Mouse (Mus musculus): ENCODE data around the gene Syn1. TPM values are rescaled to one million over a fixed set of nuclear protein-coding genes. Genes with fewer than 3 reads are reported as not detected.

Syn1 gene
- 0.11 and 0.16 TPM in 2 replicates for polyA plus RNA-seq (2015; fragmentation: Nextera tagmentation; extraction: Ambion mirVana)

DNA sequence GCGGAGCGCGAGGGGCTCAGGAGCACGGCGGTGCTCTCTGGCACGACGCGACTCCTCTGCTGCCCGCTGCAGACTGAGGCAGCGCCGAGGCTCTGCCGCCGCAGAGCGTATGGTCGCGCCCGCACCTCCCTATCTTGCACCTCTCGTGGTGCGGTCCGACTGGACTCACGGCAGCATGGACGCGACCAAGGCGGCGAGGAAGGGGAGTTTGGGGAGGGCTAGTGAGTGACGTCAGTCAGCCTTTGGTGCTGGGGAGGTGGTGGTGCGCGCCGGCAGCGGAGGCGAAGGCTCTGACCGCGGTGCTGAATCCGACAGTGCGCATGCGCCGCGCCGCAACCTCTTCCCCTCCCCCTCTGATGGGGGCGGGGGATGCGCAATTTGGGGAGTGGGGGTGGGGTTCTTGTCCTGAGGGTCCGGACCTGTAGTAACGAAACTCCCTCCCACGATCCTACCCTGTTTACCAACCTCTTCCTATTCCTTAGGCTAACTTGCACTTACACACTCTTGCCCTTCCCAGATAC lies at the start of gene Syn1:
Syn1 (minus strand) TSS at position 161 of the 521 bp plus-strand sequence.
- Histone ChIP-seq H3K4me2 (ENCODE audit: low read length) (peak within 1 kb of the TSS; percentile 56), H3K27me3 (ENCODE audit: insufficient read depth, low read length) (no peaks in the 10 kb centered on the region), H3K36me3 (ENCODE audit: insufficient read depth, low read length) (no peaks in the 10 kb centered on the region), H3K4me1 (replicated peaks; ENCODE audit: insufficient read depth, low read length) (no peaks in the 10 kb centered on the region), H3K4me3 (replicated peaks; ENCODE audit: low read depth, low read length) (peak within 1 kb of the TSS; percentile 31), H3K27ac (no peak within 1 kb of the TSS), H3K9me3 (replicated peaks; ENCODE audit: low read length) (no peaks in the 10 kb centered on the region), H3K9ac (ENCODE audit: low read depth, low read length) (no peak within 1 kb of the TSS)
- ATAC-seq (replicated peaks; ENCODE audit: low FRiP score, low read depth) (peak; percentile 95), DNase-seq (ENCODE audit: low spot score) (peak; percentile 87)
- peak; percentile 0; the same call in 1 of the 2 replicates for TF ChIP-seq CTCF (IDR thresholded peaks at IDR 0.05; ENCODE audit: low read depth)
- WGBS, result 18% methylated on average over 35 of the region's 44 CpGs

DNA sequence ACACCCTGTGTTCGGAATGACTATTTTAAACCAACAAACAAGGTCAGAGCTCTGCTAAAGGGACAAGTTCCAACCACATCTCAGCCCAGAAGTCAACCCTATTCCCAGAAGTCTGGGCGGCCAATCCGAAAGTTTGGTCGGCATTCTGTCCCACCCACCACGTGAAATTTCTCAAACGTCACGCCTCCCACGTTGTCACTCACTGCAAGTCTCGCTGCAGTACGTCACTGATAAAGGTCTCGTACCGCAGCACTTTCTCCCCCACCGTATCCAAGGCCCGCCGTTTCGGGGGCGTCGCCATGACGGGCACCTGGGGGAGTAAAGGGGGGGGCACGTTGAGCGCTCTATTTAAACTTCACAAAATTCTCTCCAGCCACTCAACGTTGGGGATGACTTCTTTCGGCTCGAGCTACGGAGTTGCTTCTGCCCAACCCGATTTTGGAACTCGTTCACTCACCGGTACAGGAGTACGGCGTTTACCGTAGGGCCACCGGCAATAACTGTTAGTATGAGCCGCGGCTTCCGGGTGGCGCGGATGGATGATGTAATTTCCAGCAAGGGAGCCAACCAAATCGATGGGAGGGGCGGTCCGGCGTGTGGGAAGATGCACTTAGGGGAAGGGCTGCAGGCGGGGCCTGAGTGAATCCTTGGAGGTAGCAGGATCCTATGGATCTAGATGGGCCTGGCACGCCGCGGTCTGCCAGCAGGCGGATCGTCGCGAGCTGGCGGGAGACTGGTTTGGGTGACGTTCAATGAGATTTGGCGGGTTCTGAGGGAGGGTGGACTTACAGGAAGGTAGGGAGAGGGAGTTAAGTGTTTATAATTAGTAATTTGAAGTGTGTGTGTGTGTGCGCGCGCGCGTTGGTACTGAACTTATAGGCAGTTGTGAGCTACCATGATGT lies 40.9 kb upstream of the Syn1 start, which contains the start of gene Uxt:
Uxt (minus strand) TSS at position 541 of the 902 bp plus-strand sequence.
- DNase-seq (ENCODE audit: low spot score), result peak; percentile 94
- peak within 1 kb of the TSS; percentile 56 for H3K9ac ChIP-seq (ENCODE audit: low read depth, low read length)
- 29% methylated on average over 57 of the region's 57 CpGs for WGBS

DNA sequence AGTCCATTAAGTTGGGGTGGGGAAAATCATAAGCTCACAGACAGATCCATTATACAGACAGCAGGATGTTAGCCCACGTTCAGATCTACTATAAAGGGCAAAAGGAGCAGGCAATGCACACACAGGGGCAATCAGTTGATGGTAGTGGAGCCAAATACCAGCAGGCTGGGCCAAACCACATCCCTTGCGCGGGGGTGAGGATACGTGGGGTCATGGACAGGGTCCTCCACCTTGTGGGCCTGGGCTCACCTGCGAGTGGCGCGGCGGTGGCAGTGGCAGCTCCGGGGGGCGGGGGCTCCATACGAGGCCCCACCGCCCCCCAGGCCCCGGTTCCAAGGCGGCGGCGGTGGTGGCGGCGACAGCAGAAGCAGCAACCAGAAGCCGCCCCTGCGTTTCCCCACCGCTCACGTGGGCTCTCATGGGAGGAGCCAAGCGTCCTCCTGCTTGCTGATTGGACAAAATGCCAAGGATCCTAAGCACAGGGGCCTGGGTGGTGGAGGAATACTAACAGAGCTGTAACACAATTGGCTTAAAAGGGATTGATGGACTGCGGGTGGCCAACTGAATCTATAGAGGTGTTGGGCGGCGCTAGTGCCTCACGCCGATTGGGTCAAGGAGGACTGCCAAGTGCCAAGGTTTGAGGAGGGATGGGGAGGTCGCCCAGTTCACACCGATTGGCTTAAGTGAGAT lies 29.5 kb upstream of the Syn1 start, which contains the start of gene Elk1:
Elk1 (minus strand) TSS at position 418 of the 690 bp plus-strand sequence.
- DNase-seq (ENCODE audit: low spot score) (peak; percentile 96), ATAC-seq (replicated peaks; ENCODE audit: low FRiP score, low read depth) (peak; percentile 98)
- no peaks in the 10 kb centered on the region for H3K27me3 ChIP-seq (ENCODE audit: insufficient read depth, low read length)
- peak within 1 kb of the TSS; percentile 52 for H3K4me2 ChIP-seq (ENCODE audit: low read length)
- no peak for TF ChIP-seq CTCF (IDR thresholded peaks at IDR 0.05; ENCODE audit: low read depth)
- H3K27ac ChIP-seq, result peak within 1 kb of the TSS; percentile 60; the same call in 1 of the 2 replicates
- H3K4me1 ChIP-seq (replicated peaks; ENCODE audit: insufficient read depth, low read length), result no peaks in the 10 kb centered on the region
- no peaks in the 10 kb centered on the region for H3K9me3 ChIP-seq (replicated peaks; ENCODE audit: low read length)
- H3K4me3 ChIP-seq (replicated peaks; ENCODE audit: low read depth, low read length), result peak within 1 kb of the TSS; percentile 71
- no peaks in the 10 kb centered on the region for H3K36me3 ChIP-seq (ENCODE audit: insufficient read depth, low read length)
- peak within 1 kb of the TSS; percentile 61 for H3K9ac ChIP-seq (ENCODE audit: low read depth, low read length)
- WGBS, result 32% methylated on average over 24 of the region's 30 CpGs

More for the DNA sequence above, 40.9 kb upstream of the Syn1 start, which contains the start of gene Uxt:
- Histone ChIP-seq H3K4me3 (replicated peaks; ENCODE audit: low read depth, low read length) (peak within 1 kb of the TSS; percentile 46), H3K4me2 (ENCODE audit: low read length) (peak within 1 kb of the TSS; percentile 46), H3K27me3 (ENCODE audit: insufficient read depth, low read length) (no peaks in the 10 kb centered on the region), H3K36me3 (ENCODE audit: insufficient read depth, low read length) (0 out of 2 replicates have a peak, but pooled peaks cover 3% of the 10 kb centered on the region), H3K4me1 (replicated peaks; ENCODE audit: insufficient read depth, low read length) (no peaks in the 10 kb centered on the region), H3K9me3 (replicated peaks; ENCODE audit: low read length) (no peaks in the 10 kb centered on the region), H3K27ac (peak within 1 kb of the TSS; percentile 83)
- TF ChIP-seq CTCF (IDR thresholded peaks at IDR 0.05; ENCODE audit: low read depth), result peak; percentile 34; the same call in 1 of the 2 replicates
- ATAC-seq (replicated peaks; ENCODE audit: low FRiP score, low read depth), result peak; percentile 98

DNA sequence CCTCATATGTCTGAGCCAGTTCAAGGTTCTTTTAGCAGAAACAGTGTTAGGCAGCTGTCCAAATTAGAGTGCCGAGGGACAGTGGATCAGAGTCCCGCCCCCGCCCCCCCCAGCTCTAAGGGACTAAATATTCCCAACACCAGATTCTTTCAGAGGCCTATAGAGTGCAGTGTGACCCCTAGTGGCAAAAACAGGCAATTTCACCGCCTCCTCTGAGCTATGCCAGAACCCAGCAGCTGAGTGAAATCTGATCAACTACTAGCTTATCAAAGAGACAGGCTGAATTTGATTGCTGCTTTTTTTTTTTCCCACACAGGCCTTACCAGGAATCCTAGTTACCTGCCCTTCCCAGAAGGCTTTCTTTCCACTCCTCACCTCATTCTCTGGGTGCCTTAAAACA lies 25.3 kb upstream of the Syn1 start:
- Histone ChIP-seq H3K9ac (ENCODE audit: low read depth, low read length) (no peak overlapping the region), H3K9me3 (replicated peaks; ENCODE audit: low read length) (no peaks in the 10 kb centered on the region), H3K36me3 (ENCODE audit: insufficient read depth, low read length) (no peaks in the 10 kb centered on the region), H3K27ac (no peak overlapping the region), H3K4me1 (replicated peaks; ENCODE audit: insufficient read depth, low read length) (no peaks in the 10 kb centered on the region), H3K4me3 (replicated peaks; ENCODE audit: low read depth, low read length) (no peak overlapping the region), H3K4me2 (ENCODE audit: low read length) (no peak overlapping the region), H3K27me3 (ENCODE audit: insufficient read depth, low read length) (no peaks in the 10 kb centered on the region)
- 14% methylated on average over 4 of the region's 4 CpGs for WGBS
- DNase-seq (ENCODE audit: low spot score) (peak; percentile 46), ATAC-seq (replicated peaks; ENCODE audit: low FRiP score, low read depth) (no peak)
- peak; percentile 67 for TF ChIP-seq CTCF (IDR thresholded peaks at IDR 0.05; ENCODE audit: low read depth)

DNA sequence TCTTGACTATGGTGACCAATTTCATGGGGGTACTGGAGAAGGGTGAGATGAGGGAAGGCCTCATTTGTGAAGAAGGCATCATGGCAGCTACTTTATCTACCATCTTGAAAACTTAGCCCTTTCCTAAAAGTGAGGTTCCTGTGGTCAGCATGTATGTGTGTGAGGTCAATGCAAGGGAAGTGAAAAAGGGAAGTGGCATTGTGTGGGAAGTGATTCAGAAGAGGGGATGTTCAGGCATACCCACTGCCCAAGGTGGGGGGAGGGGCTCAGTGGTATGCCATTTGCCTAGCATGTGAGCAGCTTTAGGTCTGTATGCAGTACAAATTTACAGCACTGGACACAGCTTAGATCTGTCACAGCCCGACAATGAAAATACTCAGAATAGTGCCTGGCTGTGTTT lies 11.2 kb upstream of the Syn1 start:
- no peak for ATAC-seq (replicated peaks; ENCODE audit: low FRiP score, low read depth)
- Histone ChIP-seq H3K36me3 (ENCODE audit: insufficient read depth, low read length) (0 out of 2 replicates have a peak, but pooled peaks cover 3% of the 10 kb centered on the region), H3K9me3 (replicated peaks; ENCODE audit: low read length) (no peaks in the 10 kb centered on the region), H3K27me3 (ENCODE audit: insufficient read depth, low read length) (no peaks in the 10 kb centered on the region), H3K27ac (no peak overlapping the region), H3K4me3 (replicated peaks; ENCODE audit: low read depth, low read length) (no peak overlapping the region), H3K9ac (ENCODE audit: low read depth, low read length) (no peak overlapping the region), H3K4me2 (ENCODE audit: low read length) (no peak overlapping the region), H3K4me1 (replicated peaks; ENCODE audit: insufficient read depth, low read length) (no peaks in the 10 kb centered on the region)
- TF ChIP-seq CTCF (IDR thresholded peaks at IDR 0.05; ENCODE audit: low read depth), result no peak
- 65% methylated on average over 1 of the region's 1 CpGs for WGBS
- no peak for DNase-seq (ENCODE audit: low spot score)

DNA sequence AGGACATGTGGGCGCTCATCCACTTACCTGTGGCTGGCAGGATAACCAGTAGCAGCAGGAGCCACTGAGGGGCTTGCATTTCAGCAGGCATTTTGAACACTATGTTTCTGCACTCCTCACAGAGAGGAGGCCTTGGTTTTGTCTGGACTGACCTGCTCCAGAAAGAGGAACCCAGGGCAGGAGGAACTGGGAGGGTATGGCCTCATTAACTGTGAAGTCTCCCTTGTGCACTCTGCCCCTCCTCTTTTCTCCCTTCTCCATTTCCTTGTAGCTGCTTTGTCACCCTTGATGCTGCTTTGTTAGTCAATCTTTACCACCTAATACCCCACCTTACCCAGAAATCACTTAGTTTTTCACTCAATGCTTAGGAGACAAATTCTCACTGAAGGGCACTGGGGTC lies 10.6 kb upstream of the Syn1 start, which contains the start of gene Cfp:
Cfp (minus strand) TSS at position 192 of the 400 bp plus-strand sequence.
- no peak within 1 kb of the TSS for H3K9ac ChIP-seq (ENCODE audit: low read depth, low read length)
- no peaks in the 10 kb centered on the region for H3K36me3 ChIP-seq (ENCODE audit: insufficient read depth, low read length)
- H3K27me3 ChIP-seq (ENCODE audit: insufficient read depth, low read length), result no peaks in the 10 kb centered on the region
- no peak within 1 kb of the TSS for H3K27ac ChIP-seq
- whole genome bisulfite sequencing, result 76% methylated on average over 1 of the region's 1 CpGs
- H3K4me3 ChIP-seq (replicated peaks; ENCODE audit: low read depth, low read length), result no peak within 1 kb of the TSS
- H3K4me1 ChIP-seq (replicated peaks; ENCODE audit: insufficient read depth, low read length), result no peaks in the 10 kb centered on the region
- ATAC-seq (replicated peaks; ENCODE audit: low FRiP score, low read depth) (no peak), DNase-seq (ENCODE audit: low spot score) (no peak)
- TF ChIP-seq CTCF (IDR thresholded peaks at IDR 0.05; ENCODE audit: low read depth), result no peak
- H3K9me3 ChIP-seq (replicated peaks; ENCODE audit: low read length), result no peaks in the 10 kb centered on the region
- H3K4me2 ChIP-seq (ENCODE audit: low read length), result no peak within 1 kb of the TSS

Data from kidney, postnatal 0 days (tissue).